Mouse (Mus musculus) heart, postnatal 14 days (tissue): Measurements from ENCODE around the gene Nccrp1. TPM values are rescaled to one million over a fixed set of nuclear protein-coding genes. Genes with fewer than 3 reads are reported as not detected.
"Not testable (repeated sequence)": the region's sequence is repeated elsewhere in the genome, so short reads cannot be mapped to it uniquely, and the experiment has no call there.

Source experiments
- DNase-seq, 2 experiments: peaks; one replicate each; pipeline ENCODE4 v3.0.0; 2021 to 2022
- intact Hi-C: fragments of 180-260 bp; cut with DNase I; formaldehyde crosslinking; loops from one replicate; pipeline ENCODE4 v1.15.1; 2025
- total RNA-seq, 2 experiments: library from RNA; stranded (reverse); gene quantifications; 2 replicates each; pipeline ENCODE4 v1.2.3; 2021

Gene Nccrp1
- total RNA-seq, 2 experiments from 2014 or later = not detected

DNA sequence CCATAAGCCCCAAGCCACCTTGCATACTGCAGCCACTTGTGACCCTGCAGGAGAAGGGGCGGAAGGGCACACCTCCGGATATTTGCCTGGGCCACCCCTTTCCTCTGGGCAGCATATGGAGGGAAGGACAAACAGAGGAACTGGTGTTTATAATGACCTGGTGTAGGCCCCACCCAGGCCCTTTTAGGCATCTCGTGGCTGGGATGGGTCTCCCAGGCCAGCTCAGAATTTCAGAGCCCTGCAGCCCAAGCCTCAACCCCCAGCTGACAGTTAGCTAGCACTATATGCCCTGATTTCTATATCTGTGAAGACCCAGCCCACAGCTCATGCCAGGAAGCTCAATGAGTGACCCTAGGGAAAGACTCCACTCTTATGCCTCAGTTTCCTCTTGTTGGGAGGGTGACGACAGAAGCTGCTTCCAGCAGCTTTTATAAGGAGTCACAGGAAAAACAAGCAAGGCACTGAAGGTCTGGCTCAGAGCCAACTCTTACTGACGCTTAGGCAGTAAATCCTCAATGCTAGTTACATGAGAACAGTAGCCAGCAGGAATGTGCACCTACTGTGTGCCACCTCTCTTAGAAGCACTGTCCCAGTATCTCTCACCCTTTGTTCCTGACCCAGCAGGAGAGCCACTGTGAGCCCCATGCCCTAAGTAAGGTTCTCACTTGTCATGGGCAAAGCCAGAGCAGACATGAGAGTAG is 24.1 kb upstream of the Nccrp1 start:
- intact Hi-C loops = no loop called here
- peak in 1 of 2 experiments; percentile 42 for DNase-seq

DNA sequence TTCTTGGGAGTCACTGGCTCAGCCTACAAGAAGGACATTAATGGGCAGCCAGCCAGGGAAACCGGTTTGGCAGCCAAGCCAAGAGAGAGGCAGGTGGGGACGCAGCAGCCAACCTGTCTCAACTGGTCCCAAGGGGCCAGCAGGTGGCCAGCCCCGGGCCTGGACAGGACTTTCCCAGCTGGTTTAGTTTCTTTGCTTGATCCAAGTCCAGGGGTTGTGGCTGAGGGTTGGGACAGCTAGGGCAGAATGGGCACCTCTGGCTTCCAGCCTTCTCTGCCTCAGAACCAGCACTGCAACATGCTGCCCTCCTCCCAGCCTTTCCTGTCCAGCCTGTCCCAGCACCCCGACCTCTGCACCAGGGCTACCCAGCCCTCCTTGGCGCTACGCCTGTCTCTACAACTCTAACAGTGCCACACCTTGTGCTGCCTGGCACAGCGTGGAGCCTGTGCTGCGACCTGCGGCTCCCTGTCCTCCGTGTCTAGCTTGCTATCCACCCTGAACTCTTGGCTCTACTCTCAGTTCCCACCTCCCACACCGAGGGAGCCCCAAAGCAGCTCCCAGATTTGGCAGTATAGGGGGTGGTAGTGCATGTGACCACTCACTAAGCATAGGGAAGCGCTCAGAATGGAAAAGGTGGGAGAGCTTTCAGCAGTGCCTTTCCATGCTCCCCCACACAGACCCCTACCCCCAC is 23.4 kb upstream of the Nccrp1 start:
- intact Hi-C loops = no loop called here
- DNase-seq = peak; percentile 40 to 42

DNA sequence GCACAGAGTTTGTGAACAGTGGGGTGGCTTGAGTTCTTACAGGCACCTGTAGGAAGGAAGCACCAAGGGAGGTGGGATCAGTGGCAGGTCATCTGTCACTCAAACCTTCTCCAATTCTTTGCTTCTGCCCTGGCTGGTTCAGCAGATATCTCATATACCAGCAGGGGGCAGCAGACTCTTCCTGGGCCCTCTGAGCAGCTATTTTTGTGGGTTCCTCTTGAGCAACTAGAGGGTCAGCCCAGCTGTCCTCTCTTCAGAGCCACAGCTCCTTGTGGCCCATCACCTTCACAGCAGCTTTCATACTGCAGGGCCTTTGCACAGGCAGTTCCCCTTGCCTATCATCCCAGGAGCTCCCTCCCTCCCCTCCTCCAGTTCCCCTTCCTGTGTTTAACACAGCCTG is 21.2 kb upstream of the Nccrp1 start:
- intact Hi-C loops = loop anchor here (1.0 kb wide), 1 partner anchor 33 kb away; no protein-coding TSS in a partner anchor
- peak; percentile 66 to 78 for DNase-seq

DNA sequence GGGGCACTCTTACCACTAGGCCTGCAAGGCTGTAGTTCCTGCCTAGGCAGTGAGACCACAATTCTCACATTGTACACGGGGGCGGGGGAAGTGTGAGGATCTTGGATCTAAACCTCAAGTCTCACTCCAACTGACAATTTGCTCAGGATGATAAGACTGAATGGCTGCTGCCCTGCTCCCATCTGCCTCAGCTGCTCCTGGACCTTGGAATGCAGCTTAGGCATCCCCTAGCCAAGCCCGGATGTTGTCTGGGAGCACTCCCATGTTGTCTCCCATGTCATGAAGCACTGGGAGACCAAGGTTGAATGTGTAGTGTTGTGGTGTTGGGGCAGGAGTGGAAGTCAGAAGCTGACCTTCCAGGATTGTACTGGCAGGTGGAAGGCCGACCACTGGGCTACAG is 20.5 kb upstream of the Nccrp1 start:
- no peak for DNase-seq
- intact Hi-C loops = no loop called here

DNA sequence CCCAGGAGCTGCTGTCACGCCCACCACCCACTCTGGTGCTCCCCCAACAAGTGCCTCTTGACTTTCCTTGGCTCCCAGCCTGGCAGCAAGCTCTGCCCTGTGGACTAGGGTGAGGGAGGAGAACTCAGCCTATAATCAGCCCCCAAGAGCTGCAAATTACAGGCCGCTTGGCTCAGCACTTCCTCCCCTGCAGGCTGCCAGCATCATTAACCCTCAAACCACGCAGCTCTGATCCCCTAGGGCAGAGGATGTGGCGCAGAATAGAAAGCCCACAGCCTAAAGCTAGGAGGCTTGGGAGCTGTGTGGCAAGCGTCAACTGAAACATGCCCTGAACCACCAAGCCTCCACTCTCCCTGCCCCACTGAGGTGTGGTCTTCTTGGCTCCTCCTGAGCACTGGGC is 18.4 kb upstream of the Nccrp1 start:
- intact Hi-C loops = no loop called here
- DNase-seq = no peak

DNA sequence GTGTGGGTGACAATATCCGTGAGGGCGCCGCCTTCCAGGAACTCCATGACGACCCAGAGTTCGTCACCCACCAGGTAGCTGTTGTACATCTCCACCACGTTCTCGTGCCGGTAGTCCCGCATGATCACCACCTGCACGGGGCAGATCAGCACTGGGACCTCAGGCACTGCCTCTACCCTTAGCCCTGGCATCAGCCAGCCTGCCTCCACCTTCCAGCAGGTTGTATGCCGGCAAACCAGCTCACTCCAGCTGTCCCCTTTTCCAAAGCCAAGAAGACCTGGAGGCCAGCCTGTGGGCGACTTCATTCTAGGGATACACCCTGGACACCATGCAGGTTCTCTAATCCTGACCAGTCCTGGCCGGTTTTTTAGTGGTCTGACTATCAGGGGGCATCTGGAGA is 15.9 kb upstream of the Nccrp1 start:
- intact Hi-C loops = no loop called here
- DNase-seq = no peak

DNA sequence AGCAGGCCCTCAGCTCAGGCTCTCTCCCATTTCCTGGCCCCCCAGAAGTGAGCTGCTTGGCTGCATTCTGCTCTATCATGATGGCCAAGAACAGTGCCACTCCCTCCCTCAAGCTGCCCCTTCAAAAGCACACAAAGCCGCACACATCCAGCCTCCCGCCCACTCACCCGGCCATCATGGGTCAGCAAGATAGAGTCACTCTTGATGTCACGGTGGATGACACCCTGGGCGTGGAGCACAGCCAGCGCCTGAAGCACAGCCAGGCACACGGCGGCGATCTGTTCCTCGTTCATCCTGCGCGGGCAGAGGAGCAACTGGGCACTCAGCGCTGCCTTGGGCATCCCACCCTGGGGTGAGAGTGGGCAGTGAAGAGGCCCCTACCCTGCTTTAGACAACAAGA is 15.3 kb upstream of the Nccrp1 start:
- DNase-seq = no peak
- intact Hi-C loops = no loop called here

DNA sequence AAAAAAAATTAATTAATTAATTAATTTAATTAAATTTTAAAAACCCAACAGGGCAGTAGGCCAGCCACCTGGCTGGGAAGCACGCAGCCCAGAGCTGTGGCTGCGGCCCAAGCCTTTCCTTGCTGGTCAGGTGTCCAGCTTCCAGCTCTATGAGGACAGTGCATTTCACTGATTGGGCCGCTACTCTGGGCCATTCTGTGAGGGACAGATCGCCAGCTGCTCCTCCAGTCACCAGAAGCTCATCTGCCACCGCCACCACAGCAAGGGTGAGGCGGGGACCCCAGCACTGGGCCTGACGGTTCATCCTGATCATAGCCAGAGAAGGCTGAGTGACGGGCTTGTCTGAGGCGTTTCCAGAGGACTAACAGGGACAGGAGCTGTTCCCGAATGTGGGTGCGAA is 14.9 kb upstream of the Nccrp1 start:
- no peak for DNase-seq
- intact Hi-C loops = no loop called here

DNA sequence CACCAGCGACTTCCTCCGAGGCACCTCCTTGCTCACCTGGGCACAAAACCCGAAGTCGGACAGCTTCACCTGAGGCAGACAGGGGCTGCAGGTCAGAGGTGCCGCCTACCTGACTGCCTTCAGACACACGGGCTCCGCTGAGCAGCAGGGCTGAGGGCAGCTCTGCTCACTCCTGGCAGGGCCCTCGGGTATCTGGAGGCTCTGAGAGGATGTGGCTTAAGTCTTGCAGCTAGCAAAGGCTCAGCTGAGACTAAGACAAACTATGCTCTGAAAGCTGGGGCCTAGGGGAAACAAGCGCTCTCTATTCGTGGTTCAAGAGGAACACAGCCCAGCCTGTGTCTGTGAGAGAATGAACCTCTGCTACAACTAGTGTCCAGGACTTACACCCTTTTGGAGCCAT is 13.8 kb upstream of the Nccrp1 start:
- intact Hi-C loops = no loop called here

DNA sequence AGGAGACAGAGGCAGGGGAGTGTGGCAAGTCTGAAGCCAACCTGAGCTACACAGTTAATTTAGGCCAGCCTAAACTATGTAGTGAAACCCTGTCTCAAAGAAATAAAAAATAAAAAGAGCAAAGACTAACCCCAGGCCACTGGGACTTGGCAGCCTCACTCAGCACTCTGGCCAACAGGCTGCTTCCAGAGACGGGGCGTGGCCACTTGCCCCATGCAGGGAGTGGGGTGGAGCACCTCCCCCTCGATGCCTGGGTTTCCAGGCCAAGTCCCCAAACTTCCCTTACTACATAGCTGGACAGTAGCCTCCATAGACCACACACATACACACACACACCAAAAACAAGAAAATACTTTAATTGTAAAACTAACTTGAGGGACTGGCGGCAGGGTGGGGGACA is 11.4 kb upstream of the Nccrp1 start:
- intact Hi-C loops = no loop called here
- peak; percentile 64 to 69 for DNase-seq

More for the DNA sequence above, 13.8 kb upstream of the Nccrp1 start:
- DNase-seq = no peak

DNA sequence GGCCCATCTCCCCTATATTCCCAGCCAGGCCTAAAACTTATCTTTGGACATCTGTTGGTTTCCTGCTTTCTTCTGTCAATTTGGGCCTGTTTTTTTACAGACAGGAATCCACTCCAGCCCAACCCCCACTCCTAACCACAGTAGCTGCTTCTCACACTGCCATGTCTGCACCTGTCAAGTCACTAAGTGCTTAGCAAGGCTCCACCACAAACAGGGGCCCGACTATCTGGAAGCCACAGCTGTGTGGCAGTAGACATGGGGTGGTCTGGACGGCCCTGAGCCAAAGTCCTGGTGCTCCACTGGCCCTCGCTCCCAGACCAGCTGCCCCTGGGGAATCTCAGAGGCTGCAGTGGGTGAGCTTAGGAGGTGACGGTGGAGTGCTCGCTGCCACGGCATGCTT is 10.7 kb upstream of the Nccrp1 start:
- intact Hi-C loops = no loop called here
- no peak for DNase-seq

DNA sequence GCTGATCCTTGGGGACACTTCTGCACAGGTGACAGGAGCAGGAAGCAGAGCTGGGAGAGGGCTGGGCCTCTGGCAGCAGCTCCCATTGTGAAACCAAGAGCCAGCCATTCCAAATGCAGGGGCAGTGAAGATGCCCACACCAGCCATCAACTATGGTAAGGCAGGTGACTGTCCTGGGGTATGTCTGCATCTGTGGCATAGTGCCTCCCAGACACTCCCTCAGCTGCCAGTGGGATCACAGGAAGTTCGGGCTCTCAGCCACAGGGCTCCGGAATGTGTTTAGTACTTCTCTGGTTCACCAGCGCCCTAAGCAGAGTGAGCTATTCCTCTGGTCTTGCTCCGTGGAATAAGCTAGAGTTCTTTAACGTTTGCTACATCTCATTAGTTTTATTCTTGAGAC is 10.0 kb upstream of the Nccrp1 start:
- no peak for DNase-seq
- intact Hi-C loops = no loop called here

DNA sequence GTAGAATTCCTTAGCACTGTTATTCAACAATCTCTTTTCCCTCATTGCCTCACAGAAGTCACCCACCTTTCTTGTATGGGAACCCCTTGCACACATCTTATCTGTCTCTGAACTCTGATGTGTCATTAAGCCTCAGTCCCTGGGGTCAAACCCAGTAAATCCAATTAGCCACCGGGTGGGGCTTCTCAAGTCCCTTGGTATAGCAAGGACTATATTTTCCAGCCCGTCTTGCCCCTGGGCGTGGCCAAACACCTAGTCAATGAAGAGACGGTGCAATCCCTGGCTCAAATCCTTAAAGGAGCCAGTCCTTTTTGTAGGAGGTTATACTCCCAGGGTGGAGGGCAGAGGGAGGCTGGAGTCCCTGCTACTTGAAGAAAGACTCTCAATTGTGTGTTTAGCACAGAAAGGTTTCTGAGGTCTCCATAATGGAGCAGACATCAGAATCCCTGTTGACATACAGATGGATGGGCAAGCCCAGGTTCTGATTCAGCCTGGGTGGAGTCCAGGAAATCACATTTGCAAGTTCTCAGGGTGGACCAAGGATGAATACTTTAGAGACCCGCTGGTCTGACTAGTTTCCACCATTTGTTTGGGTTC is 9.0 kb upstream of the Nccrp1 start:
- intact Hi-C loops = no loop called here

DNA sequence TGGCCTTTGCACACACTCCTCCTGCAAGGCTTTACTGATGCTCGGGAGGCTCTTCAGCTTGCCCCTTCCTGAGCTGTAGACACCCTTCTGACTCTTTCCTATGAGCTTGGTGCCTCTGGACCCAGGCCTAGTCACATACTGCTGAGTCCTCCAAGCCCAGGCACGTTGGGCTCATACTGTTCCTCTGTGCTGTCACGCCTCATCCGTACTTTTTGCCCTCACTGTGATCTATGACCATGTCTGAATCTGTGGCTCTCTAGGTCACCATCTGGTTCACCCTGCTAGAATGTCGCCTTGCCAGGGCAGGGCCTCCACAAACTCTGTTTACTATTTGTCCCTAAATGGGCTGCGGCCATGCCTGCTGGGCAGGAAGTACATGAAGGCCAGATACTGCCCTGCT is 6.0 kb upstream of the Nccrp1 start:
- intact Hi-C loops = no loop called here

More for the DNA sequence above, 9.0 kb upstream of the Nccrp1 start:
- DNase-seq = no peak

DNA sequence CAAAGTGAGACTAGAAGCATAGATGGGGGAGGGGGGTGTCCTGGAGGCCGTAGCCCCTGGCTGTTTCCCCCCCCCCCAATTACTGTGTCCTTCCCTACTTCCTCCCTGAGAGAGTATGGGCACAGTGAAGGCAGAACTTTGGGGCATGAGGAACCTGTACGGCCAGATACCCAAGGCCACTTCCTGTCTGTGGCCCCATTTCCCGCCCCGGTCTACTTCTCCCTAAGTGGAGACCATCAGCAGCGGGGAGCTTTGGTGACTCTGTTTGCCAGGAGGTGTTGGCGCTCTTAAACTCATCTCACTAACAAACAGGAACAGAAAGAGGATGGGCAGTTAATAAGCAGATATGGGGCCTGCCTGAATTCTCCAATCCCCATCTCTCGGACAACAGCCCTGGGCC is 574 bp upstream of the Nccrp1 start:
- DNase-seq = no peak
- intact Hi-C loops = no loop called here

More for the DNA sequence above, 6.0 kb upstream of the Nccrp1 start:
- no peak for DNase-seq

DNA sequence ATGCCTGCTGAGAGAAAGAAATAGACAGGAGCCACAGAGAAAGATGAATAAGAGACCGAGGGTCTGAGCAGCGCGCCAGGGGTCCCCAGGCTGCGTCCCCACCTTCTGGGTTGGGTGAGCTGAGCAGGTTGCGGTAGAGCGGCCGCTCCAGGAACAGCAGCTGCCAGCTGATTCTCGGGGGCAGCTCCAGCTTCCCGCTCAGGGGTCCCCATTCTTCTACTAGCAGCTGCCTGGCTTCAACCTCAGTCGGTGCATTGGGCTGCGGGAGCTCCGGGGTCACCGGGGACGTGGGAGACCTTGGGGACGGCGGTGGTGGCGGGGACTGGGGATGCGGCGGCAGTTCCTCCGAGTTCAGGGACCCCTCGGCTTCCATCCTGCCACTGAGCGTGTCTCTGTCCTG is 405 bp downstream of the Nccrp1 start:
- no peak for DNase-seq
- intact Hi-C loops = no loop called here

DNA sequence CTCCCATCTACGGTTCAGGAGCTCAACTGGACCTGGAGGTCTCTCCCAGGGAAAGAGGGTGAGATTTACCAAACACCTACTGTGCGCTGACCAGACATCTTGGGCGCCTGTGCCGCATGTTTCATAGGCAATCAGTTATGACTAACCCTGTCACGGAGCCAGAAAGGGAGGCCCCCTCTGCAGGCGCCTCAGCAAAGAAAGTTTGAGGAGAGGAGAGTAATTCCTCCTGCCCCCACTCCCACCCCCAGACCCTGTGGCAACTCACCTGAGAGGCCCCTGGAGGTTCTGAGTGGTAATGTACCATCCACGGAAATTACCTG is 1.2 kb downstream of the Nccrp1 start:
- intact Hi-C loops = no loop called here
- no peak for DNase-seq

DNA sequence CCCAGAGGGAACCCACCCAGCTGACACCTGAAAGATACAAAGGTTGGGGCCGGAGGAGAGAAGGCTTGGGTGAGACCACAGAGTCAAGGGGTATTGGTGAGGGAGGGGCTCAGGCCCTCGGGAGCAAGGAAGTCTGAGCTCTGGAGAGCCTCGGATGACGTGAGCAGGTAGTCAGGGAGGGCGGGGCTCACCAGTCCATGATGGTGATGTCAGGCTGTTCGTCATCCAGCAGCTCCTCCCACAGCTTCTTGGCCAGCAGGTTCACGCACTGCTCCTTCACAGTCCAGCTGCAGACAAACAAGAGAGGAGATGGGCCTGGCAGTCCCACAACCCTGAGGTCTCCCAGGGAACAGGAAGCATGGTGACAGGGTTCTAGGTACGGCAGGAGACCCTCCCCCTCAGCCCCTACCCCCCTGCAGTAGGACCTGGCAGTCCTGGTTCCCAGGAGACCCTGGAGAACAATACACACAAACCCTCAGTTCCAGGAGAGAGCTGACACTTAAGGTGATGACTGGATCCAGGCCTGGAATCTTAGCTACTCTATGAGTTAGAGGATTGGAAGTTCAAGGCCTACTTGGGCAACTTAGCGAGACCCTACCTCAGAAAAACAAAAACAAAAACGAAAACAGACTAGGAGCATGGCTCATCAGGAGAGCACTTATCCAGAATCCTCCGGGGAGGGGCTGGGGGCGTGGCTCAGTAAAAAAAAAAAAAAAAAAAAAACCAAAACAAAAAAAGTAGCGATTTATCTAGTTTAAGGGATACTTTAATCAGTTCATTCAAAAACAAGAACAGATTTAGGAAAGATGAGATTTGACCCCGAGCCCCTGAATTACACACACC is 1.8 kb downstream of the Nccrp1 start:
- no peak for DNase-seq
- intact Hi-C loops = no loop called here

DNA sequence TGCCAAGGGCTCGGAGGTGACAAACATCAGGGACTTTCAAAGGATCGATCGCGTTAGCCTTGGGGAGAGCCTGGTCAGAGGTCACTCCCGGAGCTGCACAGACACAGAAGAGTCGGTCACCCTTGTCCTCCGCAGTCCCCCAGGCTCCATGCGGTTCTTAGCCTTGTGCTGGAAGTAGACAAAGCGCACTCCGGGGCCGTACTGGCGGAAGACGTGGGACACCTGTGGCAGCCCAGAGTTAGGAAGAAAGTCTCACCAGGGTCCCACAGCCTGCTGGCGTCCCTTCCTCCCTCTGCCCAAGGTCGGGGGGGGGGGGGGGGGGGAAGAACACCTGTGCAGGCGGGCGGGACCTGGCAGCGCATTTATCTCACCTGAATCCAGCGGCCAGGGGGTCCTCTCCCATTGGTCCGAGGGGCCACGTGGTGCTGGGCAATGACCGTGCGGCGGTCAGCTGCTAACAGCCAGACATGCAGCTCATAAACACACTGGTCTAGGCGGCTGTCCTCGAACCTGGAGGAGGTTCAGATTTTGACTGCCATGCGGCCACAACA is 2.9 kb downstream of the Nccrp1 start:
- intact Hi-C loops = no loop called here
- DNase-seq = no peak

DNA sequence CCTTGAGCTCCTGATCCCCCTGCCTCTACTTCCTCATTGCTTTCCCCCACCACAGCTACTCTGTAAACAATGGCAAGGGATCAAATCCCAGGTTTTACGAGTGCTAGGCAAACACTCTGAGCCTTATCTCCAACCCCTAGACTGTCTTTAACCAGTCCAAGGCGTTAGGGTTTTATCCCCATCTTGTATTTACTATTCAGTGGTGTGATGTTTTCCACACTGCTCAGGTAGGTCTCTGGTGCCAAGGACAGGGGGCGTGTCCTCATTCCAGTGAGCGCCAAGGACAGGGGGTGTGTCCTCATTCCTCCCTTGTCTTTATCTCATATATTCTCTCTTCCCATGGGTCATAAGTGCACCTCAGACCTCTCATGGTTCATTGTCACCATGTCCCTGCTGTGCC is 6.5 kb downstream of the Nccrp1 start, which contains the start of gene Sycn:
Gene Sycn (plus strand): TSS at position 360 of the 400 bp plus-strand sequence.
- DNase-seq = no peak
- intact Hi-C loops = no loop called here

DNA sequence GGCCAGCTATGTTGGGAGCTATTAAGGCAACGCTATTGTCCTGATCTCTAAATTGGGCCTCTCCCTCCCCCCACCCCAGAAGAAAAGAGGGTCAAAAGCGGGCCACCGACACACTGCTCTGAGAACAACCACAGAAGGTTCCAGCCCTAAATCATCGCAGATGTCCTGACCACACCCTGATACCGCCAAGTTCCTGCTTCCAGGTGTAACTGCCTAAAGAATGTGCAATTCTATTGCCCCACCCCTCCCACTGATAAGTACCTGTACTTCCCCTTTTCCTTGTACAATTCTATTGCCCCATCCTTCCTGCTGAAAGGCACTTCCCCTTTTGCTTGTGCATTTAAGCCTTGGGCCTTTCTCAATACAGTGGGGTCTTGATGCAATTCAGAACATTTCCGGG is 8.2 kb downstream of the Nccrp1 start:
- intact Hi-C loops, DNase-seq: not testable (repeated sequence)
